Mouse (Mus musculus) bone marrow, adult 2 months (tissue): ENCODE data around the gene Odf3b.

Source experiments
- CTCF ChIP-seq: fragments of 200-500 bp; IDR thresholded peaks from 2 replicates; pipeline ENCODE4 v1.5.1; 2011; ENCODE audit warnings: low read length, control low read depth; ENCODE audit not compliant: control insufficient read depth, insufficient read depth
- POLR2A ChIP-seq: fragments of 200-500 bp; IDR thresholded peaks from 2 replicates; pipeline ENCODE4 v1.6.1; 2011; ENCODE audit warnings: low read depth, mild to moderate bottlenecking, control low read depth, low read length, borderline replicate concordance; ENCODE audit not compliant: control insufficient read depth

GRCm38 (mm10) chr15:89398146-89398545, 19.1 kb upstream of the Odf3b start:
- TF ChIP-seq POLR2A (no peak), CTCF (no peak)
